Mouse (Mus musculus) gastrocnemius, postnatal 14 days (tissue): ENCODE measurements around the gene BC004004. TPM values are rescaled to one million over a fixed set of nuclear protein-coding genes. Genes with fewer than 3 reads are reported as not detected.

Experiments used
- DNase-seq: peaks from one replicate; pipeline ENCODE4 v3.0.0; 2021; ENCODE audit warnings: mixed read lengths
- intact Hi-C: fragments of 180-260 bp; cut with DNase I; formaldehyde crosslinking; loops from one replicate; pipeline ENCODE4 v1.15.1; 2025; ENCODE audit warnings: low total_unique reads
- total RNA-seq, 2 experiments: library from RNA; stranded (reverse); gene quantifications; 2 replicates each; pipeline ENCODE4 v1.2.3; 2021

BC004004 gene
- total RNA-seq, 2 experiments from 2014 or later = 115 TPM

DNA sequence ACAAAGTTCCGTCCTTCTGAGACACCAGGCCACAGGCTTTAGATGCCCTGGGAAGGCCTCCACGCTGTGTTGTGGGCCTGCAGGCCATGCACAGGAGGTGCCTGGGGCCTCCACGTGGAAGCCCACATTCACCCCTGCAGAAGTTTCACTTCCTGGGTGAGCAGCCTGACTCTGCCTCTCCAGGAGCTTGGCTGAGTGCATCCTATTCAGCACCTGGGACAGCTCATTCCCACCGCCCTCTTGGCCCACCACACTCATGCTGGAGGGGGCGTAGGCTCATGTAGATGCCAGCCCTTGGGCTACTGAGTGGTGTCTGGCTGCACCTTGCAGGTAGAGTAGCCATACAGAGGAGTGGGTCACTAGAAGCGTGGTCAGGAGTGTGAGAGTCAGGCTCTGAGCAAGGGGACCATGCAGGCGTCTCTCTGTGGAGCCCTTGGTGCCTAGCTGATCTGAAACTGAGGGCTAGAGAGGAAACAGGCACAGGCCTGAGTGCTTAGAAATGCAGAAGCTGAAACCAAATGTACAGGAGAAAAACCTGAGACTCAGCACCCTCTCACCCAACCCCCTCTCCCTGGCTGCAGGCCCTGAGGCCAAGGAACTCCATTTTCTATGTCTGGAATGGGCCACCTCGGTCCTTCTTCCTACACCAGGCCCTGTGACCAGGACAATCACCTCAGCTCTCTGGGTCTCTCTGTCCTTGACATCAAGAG, 93.5 kb downstream of the BC004004 start:
- intact Hi-C loops = no loop called here
- DNase-seq = no peak

DNA sequence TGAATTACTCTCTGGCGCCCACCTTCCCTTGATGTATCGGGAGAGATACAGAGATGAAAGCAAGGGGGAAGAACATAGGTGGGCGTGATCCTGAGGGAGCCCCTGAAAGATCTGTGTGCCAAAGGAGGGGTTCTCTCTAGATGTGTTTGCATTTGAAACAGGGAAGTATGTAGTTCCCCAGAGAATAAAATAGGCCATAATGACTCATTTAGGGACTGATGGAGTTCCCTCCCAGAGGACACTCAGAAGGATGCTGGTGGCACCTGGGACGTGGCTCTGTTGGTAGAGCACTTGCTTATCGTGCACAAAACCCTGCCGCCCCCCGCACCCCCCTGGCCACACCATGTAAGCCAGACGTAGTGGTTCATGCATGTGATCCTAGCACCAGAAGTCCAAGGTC, 94.5 kb downstream of the BC004004 start:
- no peak for DNase-seq
- intact Hi-C loops = no loop called here

Other genes starting within 250 kb of the BC004004 start
- gene Srsf3, start 236.2 kb upstream of the BC004004 start, total RNA-seq = 10 to 100 TPM; 50.7 to 52.3 TPM
- 10 to 100 TPM; 24.1 to 70.7 TPM for gene Cdkn1a, start 177.8 kb upstream of the BC004004 start, total RNA-seq
- gene Rab44, start 154.6 kb upstream of the BC004004 start, total RNA-seq = 1 to 10 TPM; 1.2 to 1.6 TPM
- under 1 TPM; 0.07 to 0.39 TPM for gene Cpne5, start 30.6 kb upstream of the BC004004 start, total RNA-seq
- 1 to 10 TPM; 8.4 to 9.7 TPM for gene Ppil1, start 4.6 kb upstream of the BC004004 start, total RNA-seq
- 10 to 100 TPM; 25.4 to 37.9 TPM for gene Pi16, start 48.9 kb downstream of the BC004004 start, total RNA-seq
- gene Mtch1, start 79.1 kb downstream of the BC004004 start, total RNA-seq = 100 to 1,000 TPM; 141 to 160 TPM
- 1 to 10 TPM; 1.6 to 1.8 TPM for gene Fgd2, start 92.1 kb downstream of the BC004004 start, total RNA-seq
- 10 to 100 TPM; 17.6 to 18.2 TPM for gene Pim1, start 222.0 kb downstream of the BC004004 start, total RNA-seq